In the genomic region with DNA sequence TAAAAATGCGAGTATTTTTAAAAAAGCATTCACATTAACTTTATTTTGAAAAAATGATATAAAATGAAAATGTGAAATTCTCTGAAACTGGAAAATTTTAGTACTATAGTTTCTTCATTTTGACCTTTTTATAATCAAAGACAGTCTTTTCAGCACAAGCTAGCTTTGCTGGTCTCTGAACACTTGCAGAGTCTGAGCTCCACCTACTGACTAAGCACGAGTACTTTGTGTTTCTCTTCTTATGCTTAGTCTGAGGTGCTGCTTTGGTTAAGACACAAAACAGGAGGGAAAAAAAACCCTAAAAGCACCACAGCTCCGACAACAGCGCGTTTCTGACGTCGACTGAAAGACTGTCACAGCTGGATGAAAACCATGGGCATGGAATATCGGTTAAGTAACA, we compare ENCODE assay signal across 10 mouse cellular contexts.
DNase-seq lines count a peak whose midpoint lies in the region; ATAC-seq and TF ChIP-seq lines count a peak whose summit lies in the region.
"Had no signal": no experiment of that assay in that cellular context is flagged by ENCODE, and none has a peak within 500 bp of the region (broad histone marks: within the 10 kb centered on the region; RNA-seq: fewer than 3 reads in every experiment).

No protein-coding gene starts in this region.

- H3K4me3 ChIP-seq in kidney, adult 2 months (ENCODE audit: insufficient read depth, low read depth, low read length), result no peak overlapping the region
- no peak overlapping the region for H3K4me3 ChIP-seq in kidney, embryonic 14.5 days (ENCODE audit: low read length)
- no peak overlapping the region for H3K4me3 ChIP-seq in midbrain, postnatal 0 days (ENCODE audit: low read depth, low read length)
- H3K4me3 ChIP-seq in midbrain, embryonic 10.5 days, result no peak overlapping the region
- no peak overlapping the region for H3K4me3 ChIP-seq in stomach, postnatal 0 days (ENCODE audit: low read depth, low read length)
- H3K4me3 ChIP-seq in intestine, embryonic 15.5 days (replicated peaks), result no peak overlapping the region
- H3K4me3 ChIP-seq: liver, embryonic 15.5 days had no signal

- no peaks in the 10 kb centered on the region for H3K36me3 ChIP-seq in kidney, adult 2 months (ENCODE audit: control insufficient read depth, insufficient read depth, low read length)
- H3K36me3 ChIP-seq in kidney, embryonic 14.5 days (ENCODE audit: control insufficient read depth, insufficient read depth, low read length), result no peaks in the 10 kb centered on the region
- no peaks in the 10 kb centered on the region for H3K36me3 ChIP-seq in midbrain, postnatal 0 days (ENCODE audit: insufficient read depth, low read length)
- H3K36me3 ChIP-seq in midbrain, embryonic 10.5 days, result peaks cover 25% of the 10 kb centered on the region
- no peaks in the 10 kb centered on the region for H3K36me3 ChIP-seq in stomach, postnatal 0 days (ENCODE audit: control insufficient read depth, insufficient read depth, low read length)
- H3K36me3 ChIP-seq in intestine, embryonic 15.5 days, result no peaks in the 10 kb centered on the region

- no peak overlapping the region for H3K9ac ChIP-seq in kidney, embryonic 14.5 days (ENCODE audit: low read depth, low read length)
- no peak overlapping the region for H3K9ac ChIP-seq in midbrain, postnatal 0 days (replicated peaks; ENCODE audit: low read length, poor library complexity, severe bottlenecking)
- H3K9ac ChIP-seq in stomach, postnatal 0 days (ENCODE audit: low read length), result no peak overlapping the region
- H3K9ac ChIP-seq in intestine, embryonic 15.5 days, result no peak overlapping the region
- H3K9ac ChIP-seq: liver, embryonic 15.5 days had no signal

- no peak overlapping the region for H3K4me2 ChIP-seq in kidney, embryonic 14.5 days (replicated peaks; ENCODE audit: low read depth, low read length)
- no peak overlapping the region for H3K4me2 ChIP-seq in midbrain, postnatal 0 days (ENCODE audit: low read depth, low read length, poor library complexity, severe bottlenecking)
- H3K4me2 ChIP-seq in stomach, postnatal 0 days (replicated peaks; ENCODE audit: low read depth), result no peak overlapping the region
- no peak overlapping the region for H3K4me2 ChIP-seq in intestine, embryonic 15.5 days (replicated peaks)
- H3K4me2 ChIP-seq: liver, embryonic 15.5 days had no signal

- no peaks in the 10 kb centered on the region for H3K9me3 ChIP-seq in kidney, embryonic 14.5 days (ENCODE audit: control insufficient read depth, low read length)
- H3K9me3 ChIP-seq in midbrain, postnatal 0 days (ENCODE audit: low read length), result no peaks in the 10 kb centered on the region
- H3K9me3 ChIP-seq in midbrain, embryonic 10.5 days (replicated peaks), result no peaks in the 10 kb centered on the region
- no peaks in the 10 kb centered on the region for H3K9me3 ChIP-seq in stomach, postnatal 0 days (ENCODE audit: control insufficient read depth, low read length)
- H3K9me3 ChIP-seq in intestine, embryonic 15.5 days, result no peaks in the 10 kb centered on the region
- H3K9me3 ChIP-seq: liver, embryonic 15.5 days had no signal

- no peak for TF ChIP-seq POLR2A in kidney, adult 2 months (IDR thresholded peaks at IDR 0.05; ENCODE audit: low read depth, low read length)

- DNase-seq in kidney, adult 2 months, result peak; percentile 20
- peak; percentile 57 for DNase-seq in midbrain, postnatal 0 days (ENCODE audit: low spot score)
- DNase-seq in midbrain, embryonic 10.5 days (ENCODE audit: low spot score), result no peak
- peak; percentile 66 for DNase-seq in brain, adult 2 months (ENCODE audit: low read depth, low spot score)
- DNase-seq in stomach, postnatal 0 days (ENCODE audit: low spot score), result no peak
- DNase-seq: cerebellum, adult 8-10 months; layer of hippocampus, adult 9-11 months had no signal

- no peak for ATAC-seq in kidney, embryonic 14.5 days (ENCODE audit: low FRiP score, low TSS enrichment)
- ATAC-seq in midbrain, postnatal 0 days (ENCODE audit: low FRiP score), result no peak
- no peak for ATAC-seq in stomach, postnatal 0 days (ENCODE audit: low FRiP score, low TSS enrichment)
- ATAC-seq in intestine, embryonic 15.5 days, result no peak

- TF ChIP-seq EP300 in stomach, postnatal 0 days (optimal IDR thresholded peaks at IDR 0.05), result no peak

- no peaks in the 10 kb centered on the region for H3K27me3 ChIP-seq in kidney, adult 2 months (replicated peaks; ENCODE audit: control insufficient read depth, insufficient read depth, low read length)
- H3K27me3 ChIP-seq in kidney, embryonic 14.5 days (ENCODE audit: control insufficient read depth, insufficient read depth, low read length), result no peaks in the 10 kb centered on the region
- H3K27me3 ChIP-seq in midbrain, postnatal 0 days (ENCODE audit: insufficient read depth, low read length), result no peaks in the 10 kb centered on the region
- no peaks in the 10 kb centered on the region for H3K27me3 ChIP-seq in midbrain, embryonic 10.5 days (ENCODE audit: low read depth, poor library complexity, severe bottlenecking)
- no peaks in the 10 kb centered on the region for H3K27me3 ChIP-seq in stomach, postnatal 0 days (ENCODE audit: control insufficient read depth, insufficient read depth, low read length)
- no peaks in the 10 kb centered on the region for H3K27me3 ChIP-seq in intestine, embryonic 15.5 days (replicated peaks)
- H3K27me3 ChIP-seq: liver, embryonic 15.5 days had no signal

- 68% methylated on average over 8 of the region's 8 CpGs for WGBS in kidney, adult 2 months
- 77% methylated on average over 8 of the region's 8 CpGs for WGBS in kidney, embryonic 14.5 days
- 76% methylated on average over 8 of the region's 8 CpGs for WGBS in midbrain, postnatal 0 days
- WGBS in midbrain, embryonic 10.5 days, result 76% methylated on average over 8 of the region's 8 CpGs
- 74% methylated on average over 8 of the region's 8 CpGs for WGBS in stomach, postnatal 0 days
- WGBS in intestine, embryonic 15.5 days, result 78% methylated on average over 8 of the region's 8 CpGs

- H3K27ac ChIP-seq in kidney, adult 2 months (ENCODE audit: insufficient read depth, low read depth, low read length), result no peak overlapping the region
- H3K27ac ChIP-seq in kidney, embryonic 14.5 days (ENCODE audit: low read depth, low read length), result no peak overlapping the region
- H3K27ac ChIP-seq in midbrain, postnatal 0 days (ENCODE audit: low read depth, low read length), result no peak overlapping the region
- H3K27ac ChIP-seq in midbrain, embryonic 10.5 days (replicated peaks), result no peak overlapping the region
- no peak overlapping the region for H3K27ac ChIP-seq in stomach, postnatal 0 days (replicated peaks)
- H3K27ac ChIP-seq in intestine, embryonic 15.5 days, result no peak overlapping the region
- H3K27ac ChIP-seq: liver, embryonic 15.5 days had no signal

- no peak for TF ChIP-seq CTCF in kidney, adult 2 months (conservative IDR thresholded peaks at IDR 0.05; ENCODE audit: insufficient read depth, insufficient read length, low read depth, low read length)
- peak; percentile 73 for TF ChIP-seq CTCF in midbrain, postnatal 0 days (IDR thresholded peaks at IDR 0.05)
- peak; percentile 75 for TF ChIP-seq CTCF in stomach, postnatal 0 days (IDR thresholded peaks at IDR 0.05; ENCODE audit: low read depth)

- peaks cover 4% of the 10 kb centered on the region; the same call in 1 of the 2 replicates for H3K4me1 ChIP-seq in kidney, adult 2 months (ENCODE audit: control insufficient read depth, insufficient read depth, low read length)
- no peaks in the 10 kb centered on the region for H3K4me1 ChIP-seq in kidney, embryonic 14.5 days (ENCODE audit: control insufficient read depth, insufficient read depth, low read length)
- H3K4me1 ChIP-seq in midbrain, postnatal 0 days (ENCODE audit: insufficient read depth, low read length), result no peaks in the 10 kb centered on the region
- no peaks in the 10 kb centered on the region for H3K4me1 ChIP-seq in midbrain, embryonic 10.5 days
- H3K4me1 ChIP-seq in stomach, postnatal 0 days (replicated peaks; ENCODE audit: control insufficient read depth, insufficient read depth), result no peaks in the 10 kb centered on the region
- no peaks in the 10 kb centered on the region; the same call in 1 of the 2 replicates for H3K4me1 ChIP-seq in intestine, embryonic 15.5 days (replicated peaks)
- H3K4me1 ChIP-seq: liver, embryonic 15.5 days had no signal

Comparison
In these comparisons a context has a peak if more than half of its experiments do, and no peak if none do; other contexts are left out.
1. DNase-seq: peak in kidney, adult 2 months (single experiment), midbrain, postnatal 0 days (single experiment) and brain, adult 2 months (single experiment); none in midbrain, embryonic 10.5 days (single experiment) and stomach, postnatal 0 days (single experiment).